Mouse (Mus musculus) thymus, adult 2 months (tissue): ENCODE results near the gene Grb7.

Experiments used
- CTCF ChIP-seq: fragments of 200-500 bp; IDR thresholded peaks from 2 replicates; pipeline ENCODE4 v1.5.1; 2012; ENCODE audit warnings: mild to moderate bottlenecking, control low read depth, low read length, moderate library complexity, borderline replicate concordance; ENCODE audit not compliant: control insufficient read depth, poor library complexity, insufficient read depth; ENCODE audit errors: extremely low read depth
- POLR2A ChIP-seq: fragments of 200-500 bp; IDR thresholded peaks from 2 replicates; pipeline ENCODE4 v1.6.1; 2012; ENCODE audit warnings: mild to moderate bottlenecking, low read length, control low read depth, moderate library complexity; ENCODE audit not compliant: control insufficient read depth, poor library complexity, insufficient read depth; ENCODE audit errors: extremely low read depth

DNA sequence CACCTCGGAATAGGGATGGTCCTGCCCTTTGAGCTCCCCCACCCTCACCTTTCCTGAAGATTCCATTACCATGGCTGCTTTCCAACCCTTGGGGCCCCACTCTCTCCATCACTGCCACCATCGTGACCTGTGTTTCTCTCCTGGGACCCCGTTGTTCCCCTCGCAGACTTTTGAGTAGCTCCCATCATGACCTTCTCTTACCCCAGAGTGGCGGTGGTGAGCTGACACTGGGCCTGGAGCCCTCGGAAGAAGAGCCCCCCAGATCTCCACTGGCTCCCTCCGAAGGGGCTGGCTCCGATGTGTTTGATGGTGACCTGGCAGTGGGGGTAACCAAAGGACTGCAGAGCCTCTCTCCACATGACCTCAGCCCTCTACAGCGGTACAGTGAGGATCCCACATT is 10.5 kb upstream of the Grb7 start:
- no peak for TF ChIP-seq POLR2A
- no peak for TF ChIP-seq CTCF
